Mouse (Mus musculus): Measurements from ENCODE around the gene Nfya.

The Nfya gene

GRCm38 (mm10) chr17:48389442-48389841 is 20.3 kb downstream of the Nfya start:
- no peak for DNase-seq (ENCODE audit: low read depth, low spot score)
- no peaks in the 10 kb centered on the region for H3K27me3 ChIP-seq (ENCODE audit: control insufficient read depth, insufficient read depth, low read length, poor library complexity, severe bottlenecking)
- H3K36me3 ChIP-seq (ENCODE audit: control insufficient read depth, insufficient read depth, low read length, poor library complexity, severe bottlenecking): peaks cover 25% of the 10 kb centered on the region

DNA sequence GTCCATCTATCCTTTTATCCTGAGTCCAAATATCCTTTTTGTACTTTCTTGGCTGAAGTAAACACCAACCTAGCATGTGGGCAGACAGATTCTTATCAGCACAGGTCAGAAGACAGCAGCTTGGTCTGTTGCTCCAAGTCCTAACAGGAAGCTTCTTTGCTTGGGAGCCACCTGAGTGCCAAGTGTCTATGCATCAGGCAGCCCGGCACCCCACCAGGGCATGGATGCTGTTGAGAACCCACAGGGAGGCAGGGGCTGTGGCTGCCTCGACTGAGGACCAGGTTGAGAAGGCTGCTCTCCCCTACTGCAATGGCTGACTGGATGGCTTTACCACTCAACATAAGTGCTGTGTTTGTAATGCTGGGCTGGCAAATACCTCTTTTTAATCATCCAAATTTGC is 21.0 kb downstream of the Nfya start:
- Histone ChIP-seq H3K27me3 (ENCODE audit: control insufficient read depth, insufficient read depth, low read length, poor library complexity, severe bottlenecking) (no peaks in the 10 kb centered on the region), H3K36me3 (ENCODE audit: control insufficient read depth, insufficient read depth, low read length, poor library complexity, severe bottlenecking) (peaks cover 23% of the 10 kb centered on the region)
- no peak for DNase-seq (ENCODE audit: low read depth, low spot score)

DNA sequence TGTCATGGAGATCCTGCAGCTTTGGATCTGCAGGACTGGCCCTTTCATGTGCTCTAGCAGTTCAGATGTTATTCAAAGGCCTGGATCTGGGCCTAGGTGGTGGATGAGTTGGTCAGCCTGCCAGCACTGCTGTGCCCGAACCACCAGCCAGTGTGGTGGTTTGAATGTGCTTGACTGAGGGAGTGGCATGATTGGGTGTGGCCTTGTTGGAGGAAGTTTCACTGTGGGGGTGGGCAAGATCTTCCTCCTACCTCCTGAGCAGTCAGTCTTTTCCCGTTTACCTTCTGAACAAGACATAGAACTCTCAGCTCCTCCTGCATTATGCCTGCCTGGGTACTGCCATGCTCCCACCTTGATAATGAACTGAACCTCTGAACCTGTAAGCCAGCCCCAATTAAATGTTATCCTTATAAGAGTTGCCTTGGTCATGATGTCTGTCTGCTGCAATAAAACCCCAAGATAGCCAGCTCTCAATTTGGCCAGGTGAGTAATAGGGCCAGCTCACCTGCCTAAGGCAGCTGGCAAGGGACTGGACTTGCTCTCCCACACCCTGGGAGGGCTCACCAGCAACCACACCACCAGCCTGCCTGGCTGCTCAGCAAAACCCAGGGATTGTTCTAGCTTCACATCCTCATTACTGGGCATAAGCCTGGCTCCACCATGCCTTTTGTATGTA is 23.8 kb downstream of the Nfya start:
- Histone ChIP-seq H3K27me3 (ENCODE audit: control insufficient read depth, insufficient read depth, low read length, poor library complexity, severe bottlenecking) (no peaks in the 10 kb centered on the region), H3K36me3 (ENCODE audit: control insufficient read depth, insufficient read depth, low read length, poor library complexity, severe bottlenecking) (peaks cover 9% of the 10 kb centered on the region)
- DNase-seq (ENCODE audit: low read depth, low spot score): no peak

DNA sequence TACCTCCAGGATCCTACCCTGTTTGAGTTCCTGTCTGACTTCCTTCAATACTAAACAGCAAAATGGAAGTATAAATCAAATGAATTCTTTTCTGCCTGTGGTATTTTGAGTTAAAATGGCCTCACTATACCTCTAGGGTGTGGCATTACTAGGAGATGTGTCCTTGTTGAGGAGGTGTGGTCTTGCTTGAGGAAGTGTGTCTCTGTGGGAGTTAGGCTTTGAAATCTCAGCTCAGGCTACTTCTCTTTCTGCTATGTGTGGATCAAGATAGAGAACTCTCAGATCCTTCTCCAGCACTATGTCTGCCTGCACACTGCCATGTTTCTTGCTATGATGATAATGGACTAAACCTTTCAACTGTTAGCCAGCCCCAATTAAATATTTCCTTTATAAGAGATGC is 30.7 kb downstream of the Nfya start:
- DNase-seq (ENCODE audit: low read depth, low spot score): no peak

GRCm38 (mm10) chr17:48376102-48376501 is 33.6 kb downstream of the Nfya start:
- Histone ChIP-seq H3K36me3 (ENCODE audit: control insufficient read depth, insufficient read depth, low read length, poor library complexity, severe bottlenecking) (no peaks in the 10 kb centered on the region), H3K27me3 (ENCODE audit: control insufficient read depth, insufficient read depth, low read length, poor library complexity, severe bottlenecking) (no peaks in the 10 kb centered on the region)
- DNase-seq (ENCODE audit: low read depth, low spot score): no peak

More for the DNA sequence above, 30.7 kb downstream of the Nfya start:
- Histone ChIP-seq H3K27me3 (ENCODE audit: control insufficient read depth, insufficient read depth, low read length, poor library complexity, severe bottlenecking) (no peaks in the 10 kb centered on the region), H3K36me3 (ENCODE audit: control insufficient read depth, insufficient read depth, low read length, poor library complexity, severe bottlenecking) (no peaks in the 10 kb centered on the region)

- no peak for DNase-seq (ENCODE audit: low read depth, low spot score)
- no peaks in the 10 kb centered on the region for H3K27me3 ChIP-seq (ENCODE audit: control insufficient read depth, insufficient read depth, low read length, poor library complexity, severe bottlenecking)
- H3K36me3 ChIP-seq (ENCODE audit: control insufficient read depth, insufficient read depth, low read length, poor library complexity, severe bottlenecking): no peaks in the 10 kb centered on the region
Observed at GRCm38 (mm10) chr17:48372987-48373386, 36.7 kb downstream of the Nfya start.

DNA sequence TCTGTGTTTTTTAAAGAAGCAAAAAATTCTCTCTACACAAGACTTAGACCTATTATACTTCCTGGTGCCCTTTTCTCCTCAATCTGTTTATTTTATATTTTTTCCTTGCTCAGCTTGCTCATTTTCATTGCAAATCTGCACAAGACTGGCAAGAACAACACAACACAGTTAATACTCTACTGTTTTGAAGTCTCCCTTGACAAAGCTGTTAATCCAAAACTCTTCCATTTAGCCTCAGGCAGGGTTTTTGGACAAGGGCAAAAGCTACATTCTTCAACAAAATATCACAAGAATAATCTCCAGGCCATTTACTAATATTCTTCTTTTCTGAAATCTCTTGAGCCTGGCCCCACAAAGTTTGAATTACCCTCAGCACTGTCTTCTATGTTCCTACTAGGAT is 38.1 kb downstream of the Nfya start:
- Histone ChIP-seq H3K36me3 (ENCODE audit: control insufficient read depth, insufficient read depth, low read length, poor library complexity, severe bottlenecking) (no peaks in the 10 kb centered on the region), H3K27me3 (ENCODE audit: control insufficient read depth, insufficient read depth, low read length, poor library complexity, severe bottlenecking) (no peaks in the 10 kb centered on the region)
- DNase-seq (ENCODE audit: low read depth, low spot score): no peak

GRCm38 (mm10) chr17:48366806-48367205 is 42.9 kb downstream of the Nfya start:
- no peak for DNase-seq (ENCODE audit: low read depth, low spot score)
- H3K36me3 ChIP-seq (ENCODE audit: control insufficient read depth, insufficient read depth, low read length, poor library complexity, severe bottlenecking): no peaks in the 10 kb centered on the region
- H3K27me3 ChIP-seq (ENCODE audit: control insufficient read depth, insufficient read depth, low read length, poor library complexity, severe bottlenecking): no peaks in the 10 kb centered on the region

DNA sequence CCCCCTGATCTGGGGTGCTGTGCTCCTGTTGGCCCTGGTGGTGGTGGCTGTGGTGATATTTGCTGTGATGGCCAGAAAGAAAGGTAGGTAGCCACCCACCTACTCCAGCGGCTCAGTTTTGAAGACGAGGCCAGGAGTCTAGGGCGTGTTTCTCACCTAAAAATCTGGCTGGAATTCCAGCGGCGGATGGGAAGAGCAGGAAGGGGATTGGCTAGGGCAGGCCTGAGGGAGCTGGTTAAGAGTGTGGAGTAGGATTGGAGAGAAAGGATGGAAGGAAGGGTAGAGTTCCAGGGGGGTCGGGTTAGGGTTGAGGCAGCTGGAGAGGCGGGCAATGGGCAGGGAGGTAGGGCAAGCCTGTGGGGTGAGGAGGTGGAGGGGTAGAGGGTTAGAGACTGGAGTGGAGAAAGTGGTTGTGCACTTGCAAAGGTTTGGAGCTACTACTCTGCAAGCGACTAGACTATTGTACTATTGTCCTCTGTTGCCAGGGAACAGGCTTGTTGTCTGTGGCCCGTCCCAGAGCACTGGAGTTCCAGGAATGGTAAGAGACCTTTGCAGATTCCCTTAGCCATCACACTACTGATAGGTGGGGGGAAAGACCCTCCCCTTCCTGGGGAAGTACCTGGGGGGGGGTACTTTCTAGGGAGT is 44.1 kb downstream of the Nfya start:
- Histone ChIP-seq H3K36me3 (ENCODE audit: control insufficient read depth, insufficient read depth, low read length, poor library complexity, severe bottlenecking) (no peaks in the 10 kb centered on the region), H3K27me3 (ENCODE audit: control insufficient read depth, insufficient read depth, low read length, poor library complexity, severe bottlenecking) (no peaks in the 10 kb centered on the region)
- DNase-seq (ENCODE audit: low read depth, low spot score): no peak

DNA sequence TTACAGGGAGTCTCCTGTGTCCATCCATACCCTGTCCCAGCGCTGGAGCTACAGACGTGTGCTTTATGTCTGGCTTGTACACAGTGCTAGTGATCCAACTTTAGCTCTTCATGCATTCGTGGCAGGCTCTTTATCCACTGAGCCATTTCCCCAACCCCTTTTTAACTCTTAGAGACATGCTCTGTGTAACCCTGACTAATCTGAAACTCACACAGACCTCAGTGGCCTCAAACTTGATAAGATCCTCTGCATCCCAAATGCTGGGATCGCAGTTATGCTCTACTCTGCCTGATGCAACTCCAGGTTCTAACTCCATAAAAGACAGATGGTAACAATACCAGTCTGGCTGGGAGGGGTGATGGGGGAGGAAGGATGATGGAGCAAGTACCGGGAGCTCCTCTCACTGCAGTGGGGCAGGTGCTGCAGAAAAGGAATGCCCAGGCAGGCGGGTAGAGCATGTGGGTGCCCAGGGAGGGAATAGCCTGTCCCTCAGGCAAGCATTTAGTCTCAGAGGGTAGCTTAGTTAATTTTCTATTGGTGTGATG is 46.2 kb downstream of the Nfya start:
- DNase-seq (ENCODE audit: low read depth, low spot score): no peak
- no peaks in the 10 kb centered on the region for H3K27me3 ChIP-seq (ENCODE audit: control insufficient read depth, insufficient read depth, low read length, poor library complexity, severe bottlenecking)
- no peaks in the 10 kb centered on the region for H3K36me3 ChIP-seq (ENCODE audit: control insufficient read depth, insufficient read depth, low read length, poor library complexity, severe bottlenecking)

DNA sequence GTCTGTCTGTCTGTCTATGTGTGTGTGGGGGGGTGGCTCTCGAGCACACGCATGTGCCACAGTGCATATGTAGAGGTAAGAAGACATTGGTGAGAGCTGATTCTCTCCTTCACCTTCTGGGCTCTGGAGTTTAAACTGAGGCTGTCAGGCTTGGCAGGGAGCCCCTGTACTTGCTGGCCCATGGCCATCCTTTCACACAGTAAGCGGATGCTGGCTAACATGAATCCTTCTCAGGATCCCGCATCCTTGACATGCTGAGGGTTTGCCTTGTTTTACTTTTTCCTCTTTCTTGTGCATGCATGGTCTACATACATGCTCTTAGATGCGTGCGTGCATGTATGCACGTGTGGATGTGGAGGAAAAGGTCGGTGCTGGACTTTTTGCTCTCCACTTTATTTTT is 46.7 kb downstream of the Nfya start:
- DNase-seq (ENCODE audit: low read depth, low spot score): no peak
- H3K27me3 ChIP-seq (ENCODE audit: control insufficient read depth, insufficient read depth, low read length, poor library complexity, severe bottlenecking): no peaks in the 10 kb centered on the region

DNA sequence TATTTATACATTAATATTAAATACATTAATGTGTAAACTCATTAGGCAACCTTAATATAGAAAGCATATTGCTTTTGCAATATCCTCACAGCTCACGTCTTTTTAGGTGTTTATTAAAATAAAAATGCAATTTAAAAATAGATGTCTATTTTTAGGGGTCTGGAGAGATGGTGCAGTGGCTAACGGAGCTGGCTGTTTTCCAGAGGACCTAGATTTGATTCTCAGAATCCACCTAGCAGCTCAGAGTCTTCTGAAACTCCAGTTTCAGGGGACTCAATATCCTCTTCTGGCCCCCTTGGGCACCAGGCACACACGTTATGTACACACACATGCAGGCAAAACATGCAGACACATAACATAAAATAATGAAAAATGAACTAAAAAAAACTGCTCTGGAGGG is 47.4 kb downstream of the Nfya start:
- Histone ChIP-seq H3K36me3 (ENCODE audit: control insufficient read depth, insufficient read depth, low read length, poor library complexity, severe bottlenecking) (no peaks in the 10 kb centered on the region), H3K27me3 (ENCODE audit: control insufficient read depth, insufficient read depth, low read length, poor library complexity, severe bottlenecking) (no peaks in the 10 kb centered on the region)
- no peak for DNase-seq (ENCODE audit: low read depth, low spot score)

More for the DNA sequence above, 46.7 kb downstream of the Nfya start:
- no peaks in the 10 kb centered on the region for H3K36me3 ChIP-seq (ENCODE audit: control insufficient read depth, insufficient read depth, low read length, poor library complexity, severe bottlenecking)

DNA sequence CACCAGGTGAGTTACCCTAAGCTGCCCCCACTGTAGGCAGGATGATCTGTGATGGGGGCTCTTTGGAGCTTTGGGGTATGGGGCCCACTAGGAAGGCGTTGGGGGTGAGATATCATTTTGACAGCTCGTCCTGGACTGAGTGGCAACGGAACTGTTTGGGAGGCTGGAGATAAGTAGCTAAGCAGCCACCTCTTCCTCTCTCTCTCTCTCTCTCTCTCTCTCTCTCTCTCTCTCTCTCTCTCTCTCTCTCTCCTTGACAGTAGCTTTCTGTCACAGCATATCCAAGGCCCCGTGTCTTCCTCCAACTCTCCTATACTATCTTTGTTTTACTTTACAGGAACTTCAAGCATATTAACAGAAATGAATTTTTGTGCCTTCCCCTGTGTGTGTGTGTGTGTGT is 49.2 kb downstream of the Nfya start:
- no peaks in the 10 kb centered on the region for H3K27me3 ChIP-seq (ENCODE audit: control insufficient read depth, insufficient read depth, low read length, poor library complexity, severe bottlenecking)
- no peaks in the 10 kb centered on the region for H3K36me3 ChIP-seq (ENCODE audit: control insufficient read depth, insufficient read depth, low read length, poor library complexity, severe bottlenecking)
- DNase-seq (ENCODE audit: low read depth, low spot score): no peak

DNA sequence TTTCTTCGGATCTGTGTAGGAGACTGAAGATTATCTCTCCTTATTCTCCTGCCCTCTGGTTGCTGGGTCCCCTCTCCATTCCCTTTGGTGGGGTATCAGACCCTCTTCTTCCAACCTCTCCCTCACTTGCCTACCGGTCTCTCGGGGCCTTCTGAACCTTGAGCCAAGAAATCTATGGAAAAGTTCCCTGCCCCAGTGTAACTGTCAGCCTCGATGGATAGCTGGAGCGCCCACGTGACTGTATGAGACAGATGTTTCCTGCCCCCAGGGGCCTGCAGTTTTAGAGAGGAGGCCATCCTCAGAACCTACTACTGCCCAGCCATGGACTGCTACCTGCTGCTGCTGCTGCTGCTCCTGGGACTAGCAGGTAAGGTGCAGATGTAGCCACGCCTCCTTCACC is 50.1 kb downstream of the Nfya start, which contains the start of gene Treml1:
TSS of gene Treml1 (plus strand) at position 301 of the 400 bp plus-strand sequence.
- no peak for DNase-seq (ENCODE audit: low read depth, low spot score)
- Histone ChIP-seq H3K27me3 (ENCODE audit: control insufficient read depth, insufficient read depth, low read length, poor library complexity, severe bottlenecking) (no peaks in the 10 kb centered on the region), H3K36me3 (ENCODE audit: control insufficient read depth, insufficient read depth, low read length, poor library complexity, severe bottlenecking) (no peaks in the 10 kb centered on the region)

GRCm38 (mm10) chr17:48357892-48358291 is 51.8 kb downstream of the Nfya start:
- Histone ChIP-seq H3K36me3 (ENCODE audit: control insufficient read depth, insufficient read depth, low read length, poor library complexity, severe bottlenecking) (no peaks in the 10 kb centered on the region), H3K27me3 (ENCODE audit: control insufficient read depth, insufficient read depth, low read length, poor library complexity, severe bottlenecking) (no peaks in the 10 kb centered on the region)
- DNase-seq (ENCODE audit: low read depth, low spot score): no peak

All from splenic B cell, adult 2 months (primary cell).